ENCODE assay signal across 26 mouse cellular contexts in the genomic region with DNA sequence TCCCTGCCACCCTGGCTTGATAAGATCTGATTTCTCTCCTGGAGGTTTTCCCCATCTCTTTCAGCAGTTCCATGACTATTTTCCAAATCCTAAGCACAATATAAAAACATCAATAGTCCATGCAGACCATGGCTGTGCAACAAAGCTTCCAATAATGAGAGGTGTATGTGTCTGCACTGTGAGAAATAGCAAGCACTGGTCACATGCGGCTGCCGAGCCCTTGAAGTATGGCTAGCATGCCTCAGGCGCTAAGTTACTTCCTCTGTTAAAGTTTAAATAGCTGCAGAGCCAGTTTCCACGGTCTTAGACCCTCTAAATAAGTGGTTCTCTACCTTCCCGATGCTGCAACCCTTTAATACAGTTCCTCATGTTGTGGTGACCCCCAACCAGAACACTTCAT.
DNase-seq lines count a peak whose midpoint lies in the region; ATAC-seq and TF ChIP-seq lines count a peak whose summit lies in the region.
"Had no signal": no experiment of that assay in that cellular context is flagged by ENCODE, and none has a peak within 500 bp of the region (broad histone marks: within the 10 kb centered on the region; RNA-seq: fewer than 3 reads in every experiment).

No protein-coding gene starts in this region.

- no peaks in the 10 kb centered on the region for H3K27me3 ChIP-seq in intestine, embryonic 14.5 days (replicated peaks; ENCODE audit: control insufficient read depth, insufficient read depth, low read length)
- no peaks in the 10 kb centered on the region for H3K27me3 ChIP-seq in intestine, embryonic 15.5 days (replicated peaks)
- H3K27me3 ChIP-seq in limb, embryonic 14.5 days (ENCODE audit: control insufficient read depth, insufficient read depth, low read length): no peaks in the 10 kb centered on the region
- H3K27me3 ChIP-seq: heart, embryonic 15.5 days; neural tube, embryonic 13.5 days; stomach, embryonic 15.5 days had no signal

- no peak overlapping the region for H3K4me3 ChIP-seq in intestine, embryonic 14.5 days (ENCODE audit: low read depth, low read length)
- no peak overlapping the region for H3K4me3 ChIP-seq in intestine, embryonic 15.5 days (replicated peaks)
- no peak overlapping the region for H3K4me3 ChIP-seq in limb, embryonic 14.5 days (replicated peaks; ENCODE audit: low read length)
- H3K4me3 ChIP-seq: heart, embryonic 15.5 days; layer of hippocampus, adult 2 months; midbrain, embryonic 10.5 days; myocyte; neural tube, embryonic 13.5 days; stomach, embryonic 15.5 days had no signal

- DNase-seq in intestine, embryonic 14.5 days (ENCODE audit: low spot score): peak; percentile 28
- DNase-seq in kidney, adult 9 months: peak; percentile 65
- DNase-seq in kidney, postnatal 14 days: peak; percentile 72
- DNase-seq in limb, embryonic 14.5 days (ENCODE audit: low spot score): peak; percentile 9
- no peak for DNase-seq in frontal cortex, postnatal 10 days (ENCODE audit: low spot score in 2 of 2)
- DNase-seq in thymus, postnatal 10 days (ENCODE audit: low spot score in 2 of 2): no peak
- no peak for DNase-seq in heart, adult 9 months (ENCODE audit: low spot score in 2 of 2)
- DNase-seq: adrenal gland, postnatal 14 days; cerebellum, adult 8-10 months; cerebellum, postnatal 36 days; gastrocnemius, postnatal 14 days; heart, postnatal 36 days; layer of hippocampus, postnatal 36 days; right cerebral cortex, adult 18-20 months had no signal

- no peak overlapping the region for H3K27ac ChIP-seq in intestine, embryonic 14.5 days (ENCODE audit: low read depth)
- no peak overlapping the region for H3K27ac ChIP-seq in intestine, embryonic 15.5 days
- no peak overlapping the region for H3K27ac ChIP-seq in limb, embryonic 14.5 days (replicated peaks; ENCODE audit: low read depth, low read length)
- H3K27ac ChIP-seq: heart, embryonic 15.5 days; hindbrain, embryonic 14.5 days; layer of hippocampus, adult 2 months; midbrain, embryonic 10.5 days; neural tube, embryonic 13.5 days; stomach, embryonic 15.5 days had no signal

- H3K9ac ChIP-seq in intestine, embryonic 14.5 days (ENCODE audit: low read length): no peak overlapping the region
- H3K9ac ChIP-seq in intestine, embryonic 15.5 days: no peak overlapping the region
- H3K9ac ChIP-seq in limb, embryonic 14.5 days (ENCODE audit: low read depth, low read length, severe bottlenecking): no peak overlapping the region
- H3K9ac ChIP-seq: heart, embryonic 15.5 days; hindbrain, embryonic 14.5 days; neural tube, embryonic 13.5 days; stomach, embryonic 15.5 days had no signal

- 64% methylated on average over 5 of the region's 5 CpGs for WGBS in intestine, embryonic 14.5 days
- WGBS in intestine, embryonic 15.5 days: 57% methylated on average over 5 of the region's 5 CpGs
- WGBS in limb, embryonic 14.5 days: 29% methylated on average over 5 of the region's 5 CpGs

- no peaks in the 10 kb centered on the region for H3K4me1 ChIP-seq in intestine, embryonic 14.5 days (replicated peaks; ENCODE audit: control insufficient read depth, insufficient read depth, low read length)
- no peaks in the 10 kb centered on the region for H3K4me1 ChIP-seq in intestine, embryonic 15.5 days (replicated peaks)
- H3K4me1 ChIP-seq in limb, embryonic 14.5 days (ENCODE audit: control insufficient read depth, insufficient read depth, low read length): no peaks in the 10 kb centered on the region
- H3K4me1 ChIP-seq: heart, embryonic 15.5 days; midbrain, embryonic 10.5 days; stomach, embryonic 15.5 days had no signal

- H3K4me2 ChIP-seq in intestine, embryonic 14.5 days (ENCODE audit: low read length): no peak overlapping the region
- H3K4me2 ChIP-seq in intestine, embryonic 15.5 days (replicated peaks): no peak overlapping the region
- H3K4me2 ChIP-seq in limb, embryonic 14.5 days (replicated peaks; ENCODE audit: low read depth, low read length, severe bottlenecking): no peak overlapping the region
- H3K4me2 ChIP-seq: heart, embryonic 15.5 days; hindbrain, embryonic 14.5 days; neural tube, embryonic 13.5 days; stomach, embryonic 15.5 days had no signal

- H3K9me3 ChIP-seq in intestine, embryonic 14.5 days (ENCODE audit: control insufficient read depth, low read length): no peaks in the 10 kb centered on the region
- H3K9me3 ChIP-seq in intestine, embryonic 15.5 days: no peaks in the 10 kb centered on the region
- H3K9me3 ChIP-seq in limb, embryonic 14.5 days (ENCODE audit: control insufficient read depth, low read length): no peaks in the 10 kb centered on the region
- H3K9me3 ChIP-seq: heart, embryonic 15.5 days; midbrain, embryonic 10.5 days; neural tube, embryonic 13.5 days; stomach, embryonic 15.5 days had no signal

- TF ChIP-seq POLR2A in limb, embryonic 14.5 days (IDR thresholded peaks at IDR 0.05; ENCODE audit: borderline replicate concordance, extremely low read depth, insufficient read depth, insufficient read length): no peak

- no peaks in the 10 kb centered on the region for H3K36me3 ChIP-seq in intestine, embryonic 14.5 days (ENCODE audit: control insufficient read depth, insufficient read depth, low read length)
- H3K36me3 ChIP-seq in intestine, embryonic 15.5 days: no peaks in the 10 kb centered on the region
- H3K36me3 ChIP-seq in limb, embryonic 14.5 days (ENCODE audit: control insufficient read depth, insufficient read depth, low read length): no peaks in the 10 kb centered on the region
- H3K36me3 ChIP-seq: heart, embryonic 15.5 days; midbrain, embryonic 10.5 days; neural tube, embryonic 13.5 days; stomach, embryonic 15.5 days had no signal

- ATAC-seq in intestine, embryonic 14.5 days (replicated peaks; ENCODE audit: low FRiP score, low TSS enrichment, low read depth): no peak
- no peak for ATAC-seq in intestine, embryonic 15.5 days
- ATAC-seq in limb, embryonic 14.5 days (ENCODE audit: low FRiP score, low read depth): no peak
- ATAC-seq: forebrain, embryonic 14.5 days; inflammation-experienced regulatory T-cells, adult 6 months; lung, postnatal 0 days; midbrain, embryonic 16.5 days had no signal

Comparison
In these comparisons a context has a peak if more than half of its experiments do, and no peak if none do; other contexts are left out.
1. DNase-seq: peak in intestine, embryonic 14.5 days (single experiment), kidney, adult 9 months (single experiment), kidney, postnatal 14 days (single experiment) and limb, embryonic 14.5 days (single experiment); none in frontal cortex, postnatal 10 days (0 of 2), thymus, postnatal 10 days (0 of 2) and heart, adult 9 months (0 of 2).